32 mouse cellular contexts compared by ENCODE assay signal in genomic region chr8:84060245-84060644, GRCm38 (mm10). TPM values are rescaled to one million over a fixed set of nuclear protein-coding genes. Genes with fewer than 3 reads are reported as not detected.
A peak's percentile ranks its signal among the peaks of the same experiment; 100 is the strongest.
DNase-seq lines count a peak whose midpoint lies in the region; ATAC-seq lines count a peak whose summit lies in the region.
"Had no signal": no experiment of that assay in that cellular context is flagged by ENCODE, and none has a peak within 500 bp of the region (broad histone marks: within the 10 kb centered on the region; RNA-seq: fewer than 3 reads in every experiment).

No protein-coding gene starts in this region.

- 51% methylated on average over 2 of the region's 2 CpGs for WGBS in liver, embryonic 11.5 days
- WGBS in liver, embryonic 15.5 days (ENCODE audit: insufficient replicate concordance), result 28% methylated on average over 2 of the region's 2 CpGs

- H3K27ac ChIP-seq in liver, embryonic 11.5 days (ENCODE audit: low read depth, low read length), result no peak overlapping the region
- H3K27ac ChIP-seq in liver, embryonic 15.5 days (replicated peaks), result no peak overlapping the region
- H3K27ac ChIP-seq: embryonic facial prominence, embryonic 10.5 days; embryonic facial prominence, embryonic 13.5 days; forebrain, embryonic 12.5 days; heart, adult 2 months; heart, embryonic 10.5 days; heart, embryonic 13.5 days; hindbrain, embryonic 14.5 days had no signal

- H3K27me3 ChIP-seq in liver, embryonic 11.5 days (replicated peaks; ENCODE audit: control insufficient read depth, insufficient read depth, low read length), result no peaks in the 10 kb centered on the region
- 0 out of 2 replicates have a peak, but pooled peaks cover 4% of the 10 kb centered on the region for H3K27me3 ChIP-seq in liver, embryonic 15.5 days
- H3K27me3 ChIP-seq: embryonic facial prominence, embryonic 13.5 days; forebrain, embryonic 12.5 days; heart, embryonic 13.5 days; Patski had no signal

- H3K4me3 ChIP-seq in liver, embryonic 11.5 days (ENCODE audit: low read depth, low read length), result no peak overlapping the region
- no peak overlapping the region for H3K4me3 ChIP-seq in liver, embryonic 15.5 days (replicated peaks)
- H3K4me3 ChIP-seq: embryonic facial prominence, embryonic 10.5 days; embryonic facial prominence, embryonic 13.5 days; erythroblast, embryonic 14.5 days; forebrain, embryonic 12.5 days; heart, adult 2 months; heart, embryonic 10.5 days; heart, embryonic 13.5 days had no signal

- peaks cover 13% of the 10 kb centered on the region for H3K4me1 ChIP-seq in liver, embryonic 11.5 days (replicated peaks; ENCODE audit: control insufficient read depth, insufficient read depth, low read length)
- H3K4me1 ChIP-seq in liver, embryonic 15.5 days (replicated peaks), result peaks cover 25% of the 10 kb centered on the region
- H3K4me1 ChIP-seq: embryonic facial prominence, embryonic 10.5 days; embryonic facial prominence, embryonic 13.5 days; forebrain, embryonic 12.5 days; heart, embryonic 10.5 days had no signal

- peak; percentile 75 for ATAC-seq in liver, embryonic 11.5 days (replicated peaks; ENCODE audit: low FRiP score)
- ATAC-seq in liver, embryonic 15.5 days (ENCODE audit: insufficient read depth), result peak; percentile 67
- ATAC-seq in megakaryocyte progenitor cell, adult 5-6 weeks (replicated peaks; ENCODE audit: poor library complexity), result peak; percentile 83
- ATAC-seq: forebrain, embryonic 16.5 days; Patski had no signal

- DNase-seq in liver, embryonic 11.5 days (ENCODE audit: low spot score), result no peak
- DNase-seq in liver (no peak), MN1 (ENCODE audit: low spot score) (no peak)
- no peak for DNase-seq in urinary bladder, adult 2 months (ENCODE audit: low spot score)
- no peak for DNase-seq in layer of hippocampus, adult 11-12 months (ENCODE audit: low spot score)
- no peak for DNase-seq in kidney, postnatal 25 days
- DNase-seq: adrenal gland, postnatal 10 days; adrenal gland, postnatal 36 days; cerebellum, adult 18-20 months; cerebellum, adult 9-10 months; cerebellum, postnatal 14 days; embryo, embryonic 11 days; gastrocnemius, postnatal 10 days; gastrocnemius, postnatal 36 days; heart, adult 2 months; heart, postnatal 14 days; heart, postnatal 4 days had no signal

- H3K4me2 ChIP-seq in liver, embryonic 11.5 days, result no peak overlapping the region
- no peak overlapping the region for H3K4me2 ChIP-seq in liver, embryonic 15.5 days
- H3K4me2 ChIP-seq: embryonic facial prominence, embryonic 13.5 days; forebrain, embryonic 12.5 days; heart, embryonic 13.5 days; hindbrain, embryonic 14.5 days had no signal

- no peaks in the 10 kb centered on the region for H3K36me3 ChIP-seq in liver, embryonic 11.5 days (ENCODE audit: control insufficient read depth, insufficient read depth, low read length)
- no peaks in the 10 kb centered on the region for H3K36me3 ChIP-seq in liver, embryonic 15.5 days (replicated peaks)
- H3K36me3 ChIP-seq: embryonic facial prominence, embryonic 10.5 days; embryonic facial prominence, embryonic 13.5 days; forebrain, embryonic 12.5 days; heart, embryonic 10.5 days; heart, embryonic 13.5 days had no signal

- no peak overlapping the region for H3K9ac ChIP-seq in liver, embryonic 11.5 days (ENCODE audit: low read depth, low read length)
- no peak overlapping the region for H3K9ac ChIP-seq in liver, embryonic 15.5 days
- H3K9ac ChIP-seq: embryonic facial prominence, embryonic 13.5 days; forebrain, embryonic 12.5 days; heart, embryonic 13.5 days; hindbrain, embryonic 14.5 days had no signal

- no peaks in the 10 kb centered on the region for H3K9me3 ChIP-seq in liver, embryonic 11.5 days (ENCODE audit: control insufficient read depth, low read length)
- H3K9me3 ChIP-seq in liver, embryonic 15.5 days (replicated peaks), result no peaks in the 10 kb centered on the region
- H3K9me3 ChIP-seq: embryonic facial prominence, embryonic 10.5 days; embryonic facial prominence, embryonic 13.5 days; heart, embryonic 10.5 days; heart, embryonic 13.5 days had no signal

RNA-seq across cellular contexts. Expression of gene Gm10643, which starts 4.7 kb away (rescaled TPM):
- 0.52 and 0.86 TPM in 2 replicates for polyA plus RNA-seq in liver, embryonic 11.5 days (2014; fragmentation: Nextera tagmentation; extraction: Ambion mirVana)
- polyA plus RNA-seq in liver, embryonic 15.5 days (2015; fragmentation: Nextera tagmentation; extraction: Ambion mirVana), result 0.24 and 0.30 TPM in 2 replicates
- 1.9 and 2.0 TPM in 2 replicates for total RNA-seq in megakaryocyte progenitor cell, adult 5-6 weeks (2015)
- 1.5 and 1.6 TPM in 2 replicates for total RNA-seq in megakaryocyte progenitor cell, adult 5-6 weeks (2017)
- polyA plus RNA-seq in urinary bladder, adult 2 months (2012; rRNA removed), result 2.0 and 2.3 TPM in 2 replicates
- polyA plus RNA-seq: erythroblast, embryonic 14.5 days had no signal

RNA-seq across cellular contexts. Expression of gene Rfx1, which starts 6.4 kb away (rescaled TPM):
- polyA plus RNA-seq in liver, embryonic 11.5 days (2014; fragmentation: Nextera tagmentation; extraction: Ambion mirVana), result 8.4 and 9.5 TPM in 2 replicates
- polyA plus RNA-seq in liver, embryonic 15.5 days (2015; fragmentation: Nextera tagmentation; extraction: Ambion mirVana), result 2.4 and 2.9 TPM in 2 replicates
- total RNA-seq in megakaryocyte progenitor cell, adult 5-6 weeks (2015), result 7.9 and 9.5 TPM in 2 replicates
- 2.5 and 3.2 TPM in 2 replicates for total RNA-seq in megakaryocyte progenitor cell, adult 5-6 weeks (2017)
- 8.0 and 11.0 TPM in 2 replicates for polyA plus RNA-seq in urinary bladder, adult 2 months (2012; rRNA removed)

RNA-seq across cellular contexts. Expression of gene Rln3, which starts 15.4 kb away (rescaled TPM):
- polyA plus RNA-seq in liver, embryonic 11.5 days (2014; fragmentation: Nextera tagmentation; extraction: Ambion mirVana), result 0.42 TPM in 1 of 2 replicates, not detected in the other
- 0.15 TPM in 1 of 2 replicates, not detected in the other for polyA plus RNA-seq in liver, embryonic 15.5 days (2015; fragmentation: Nextera tagmentation; extraction: Ambion mirVana)
- total RNA-seq in megakaryocyte progenitor cell, adult 5-6 weeks (2015), result not detected in 2 replicates
- not detected in 2 replicates for total RNA-seq in megakaryocyte progenitor cell, adult 5-6 weeks (2017)
- 0.21 and 0.30 TPM in 2 replicates for polyA plus RNA-seq in urinary bladder, adult 2 months (2012; rRNA removed)
- total RNA-seq: adrenal gland, adult 18-20 months; adrenal gland, postnatal 36 days; gastrocnemius, adult 18-20 months; gastrocnemius, postnatal 10 days; gastrocnemius, postnatal 36 days; granulocyte monocyte progenitor cell, adult 5-6 weeks; heart, adult 2 months; heart, postnatal 14 days; heart, postnatal 4 days had no signal
- polyA plus RNA-seq: embryonic facial prominence, embryonic 10.5 days; embryonic facial prominence, embryonic 13.5 days; erythroblast, embryonic 14.5 days; forebrain, embryonic 12.5 days; forebrain, embryonic 16.5 days; heart, adult 2 months; heart, embryonic 13.5 days; Patski had no signal

RNA-seq across cellular contexts. Expression of gene Il27ra, which starts 17.9 kb away (rescaled TPM):
- polyA plus RNA-seq in liver, embryonic 11.5 days (2014; fragmentation: Nextera tagmentation; extraction: Ambion mirVana), result 1.8 and 3.1 TPM in 2 replicates
- polyA plus RNA-seq in liver, embryonic 15.5 days (2015; fragmentation: Nextera tagmentation; extraction: Ambion mirVana), result 0.74 and 1.3 TPM in 2 replicates
- 0.85 and 1.9 TPM in 2 replicates for total RNA-seq in megakaryocyte progenitor cell, adult 5-6 weeks (2015)
- total RNA-seq in megakaryocyte progenitor cell, adult 5-6 weeks (2017), result 1.9 TPM in 2 replicates
- polyA plus RNA-seq in urinary bladder, adult 2 months (2012; rRNA removed), result 2.0 and 2.1 TPM in 2 replicates
- polyA plus RNA-seq: hindbrain, embryonic 11.5 days had no signal

RNA-seq across cellular contexts. Expression of gene Palm3, which starts 39.0 kb away (rescaled TPM):
- 0.66 and 1.2 TPM in 2 replicates for polyA plus RNA-seq in liver, embryonic 11.5 days (2014; fragmentation: Nextera tagmentation; extraction: Ambion mirVana)
- 0.15 and 0.23 TPM in 2 replicates for polyA plus RNA-seq in liver, embryonic 15.5 days (2015; fragmentation: Nextera tagmentation; extraction: Ambion mirVana)
- total RNA-seq in megakaryocyte progenitor cell, adult 5-6 weeks (2015), result not detected in 2 replicates
- not detected in 2 replicates for total RNA-seq in megakaryocyte progenitor cell, adult 5-6 weeks (2017)
- 0.21 and 0.24 TPM in 2 replicates for polyA plus RNA-seq in urinary bladder, adult 2 months (2012; rRNA removed)
- total RNA-seq: granulocyte monocyte progenitor cell, adult 5-6 weeks had no signal
- polyA plus RNA-seq: erythroblast, embryonic 14.5 days had no signal
